Mouse (Mus musculus): Measurements from ENCODE around the gene Asz1. TPM values are rescaled to one million over a fixed set of nuclear protein-coding genes. Genes with fewer than 3 reads are reported as not detected.

Asz1 gene
- total RNA-seq (2014; rRNA removed) = not detected in 2 replicates
- polyA plus RNA-seq (2015; fragmentation: Nextera tagmentation; extraction: Ambion mirVana) = not detected in 2 replicates

- H3K4me1 ChIP-seq (ENCODE audit: insufficient read depth, low read length) = no peaks in the 10 kb centered on the region
- H3K36me3 ChIP-seq (ENCODE audit: insufficient read depth, low read length) = no peaks in the 10 kb centered on the region
- TF ChIP-seq CTCF (IDR thresholded peaks at IDR 0.05; ENCODE audit: low read depth) = no peak
- H3K4me2 ChIP-seq (ENCODE audit: low read depth, low read length) = no peak within 1 kb of the TSS
- H3K4me3 ChIP-seq (ENCODE audit: low read length) = no peak within 1 kb of the TSS
- WGBS = 96% methylated on average over 22 of the region's 22 CpGs
- no peaks in the 10 kb centered on the region for H3K9me3 ChIP-seq (ENCODE audit: low read length)
- no peak within 1 kb of the TSS for H3K9ac ChIP-seq (replicated peaks; ENCODE audit: low read length)
- DNase-seq (ENCODE audit: low spot score) = no peak
- H3K27me3 ChIP-seq (ENCODE audit: insufficient read depth, low read length) = no peaks in the 10 kb centered on the region
- ATAC-seq = no peak
- H3K27ac ChIP-seq = no peak within 1 kb of the TSS
These were observed at the start of gene Asz1 for GRCm38 (mm10) chr6:18108934-18109333. Gene Asz1 (minus strand): TSS chr6:18109061.

GRCm38 (mm10) chr6:18153031-18153430 lies 44.2 kb upstream of the Asz1 start:
- ATAC-seq (peak; percentile 45; the same call in 1 of the 2 replicates), DNase-seq (ENCODE audit: low spot score) (peak; percentile 35)
- H3K4me3 ChIP-seq (ENCODE audit: low read length) = no peak overlapping the region
- H3K4me1 ChIP-seq (ENCODE audit: insufficient read depth, low read length) = no peaks in the 10 kb centered on the region
- WGBS = 51% methylated on average over 4 of the region's 4 CpGs
- no peaks in the 10 kb centered on the region for H3K9me3 ChIP-seq (ENCODE audit: low read length)
- H3K9ac ChIP-seq (replicated peaks; ENCODE audit: low read length) = no peak overlapping the region
- H3K27ac ChIP-seq = no peak overlapping the region
- H3K27me3 ChIP-seq (ENCODE audit: insufficient read depth, low read length) = no peaks in the 10 kb centered on the region
- H3K4me2 ChIP-seq (ENCODE audit: low read depth, low read length) = no peak overlapping the region
- TF ChIP-seq CTCF (IDR thresholded peaks at IDR 0.05; ENCODE audit: low read depth) = no peak
- H3K36me3 ChIP-seq (ENCODE audit: insufficient read depth, low read length) = no peaks in the 10 kb centered on the region

GRCm38 (mm10) chr6:18135246-18135645 lies 26.4 kb upstream of the Asz1 start:
- Histone ChIP-seq H3K4me3 (ENCODE audit: low read length) (no peak overlapping the region), H3K4me2 (ENCODE audit: low read depth, low read length) (no peak overlapping the region), H3K4me1 (ENCODE audit: insufficient read depth, low read length) (no peaks in the 10 kb centered on the region), H3K27me3 (ENCODE audit: insufficient read depth, low read length) (no peaks in the 10 kb centered on the region), H3K9ac (replicated peaks; ENCODE audit: low read length) (no peak overlapping the region), H3K9me3 (ENCODE audit: low read length) (no peaks in the 10 kb centered on the region), H3K27ac (no peak overlapping the region), H3K36me3 (ENCODE audit: insufficient read depth, low read length) (no peaks in the 10 kb centered on the region)
- ATAC-seq (no peak), DNase-seq (ENCODE audit: low spot score) (peak; percentile 19)
- TF ChIP-seq CTCF (IDR thresholded peaks at IDR 0.05; ENCODE audit: low read depth) = peak; percentile 44
- 60% methylated on average over 1 of the region's 1 CpGs for WGBS

- DNase-seq (ENCODE audit: low spot score) (no peak), ATAC-seq (no peak)
- Histone ChIP-seq H3K9me3 (ENCODE audit: low read length) (no peaks in the 10 kb centered on the region), H3K4me2 (ENCODE audit: low read depth, low read length) (no peak overlapping the region), H3K27ac (no peak overlapping the region), H3K4me3 (ENCODE audit: low read length) (no peak overlapping the region), H3K9ac (replicated peaks; ENCODE audit: low read length) (no peak overlapping the region), H3K27me3 (ENCODE audit: insufficient read depth, low read length) (no peaks in the 10 kb centered on the region), H3K36me3 (ENCODE audit: insufficient read depth, low read length) (no peaks in the 10 kb centered on the region), H3K4me1 (ENCODE audit: insufficient read depth, low read length) (no peaks in the 10 kb centered on the region)
- 86% methylated on average over 4 of the region's 4 CpGs for WGBS
- no peak for TF ChIP-seq CTCF (IDR thresholded peaks at IDR 0.05; ENCODE audit: low read depth)
These were observed 19.2 kb upstream of the Asz1 start for GRCm38 (mm10) chr6:18128059-18128458.

GRCm38 (mm10) chr6:18127206-18127983 lies 18.5 kb upstream of the Asz1 start:
- no peaks in the 10 kb centered on the region for H3K27me3 ChIP-seq (ENCODE audit: insufficient read depth, low read length)
- DNase-seq (ENCODE audit: low spot score) = no peak
- H3K4me1 ChIP-seq (ENCODE audit: insufficient read depth, low read length) = no peaks in the 10 kb centered on the region
- 47% methylated on average over 2 of the region's 2 CpGs for WGBS
- H3K4me2 ChIP-seq (ENCODE audit: low read depth, low read length) = no peak overlapping the region
- ATAC-seq = no peak
- no peak overlapping the region for H3K9ac ChIP-seq (replicated peaks; ENCODE audit: low read length)
- H3K4me3 ChIP-seq (ENCODE audit: low read length) = no peak overlapping the region
- no peak for TF ChIP-seq CTCF (IDR thresholded peaks at IDR 0.05; ENCODE audit: low read depth)
- no peaks in the 10 kb centered on the region for H3K9me3 ChIP-seq (ENCODE audit: low read length)
- no peaks in the 10 kb centered on the region for H3K36me3 ChIP-seq (ENCODE audit: insufficient read depth, low read length)
- no peak overlapping the region for H3K27ac ChIP-seq

GRCm38 (mm10) chr6:18096861-18097260 lies 12.0 kb downstream of the Asz1 start:
- no peaks in the 10 kb centered on the region for H3K9me3 ChIP-seq (ENCODE audit: low read length)
- no peak overlapping the region for H3K4me2 ChIP-seq (ENCODE audit: low read depth, low read length)
- no peaks in the 10 kb centered on the region for H3K4me1 ChIP-seq (ENCODE audit: insufficient read depth, low read length)
- no peak overlapping the region for H3K4me3 ChIP-seq (ENCODE audit: low read length)
- no peaks in the 10 kb centered on the region for H3K27me3 ChIP-seq (ENCODE audit: insufficient read depth, low read length)
- no peak for ATAC-seq
- no peak for DNase-seq (ENCODE audit: low spot score)
- 91% methylated on average over 1 of the region's 1 CpGs for WGBS
- no peak overlapping the region for H3K27ac ChIP-seq
- no peak overlapping the region for H3K9ac ChIP-seq (replicated peaks; ENCODE audit: low read length)
- TF ChIP-seq CTCF (IDR thresholded peaks at IDR 0.05; ENCODE audit: low read depth) = no peak
- H3K36me3 ChIP-seq (ENCODE audit: insufficient read depth, low read length) = no peaks in the 10 kb centered on the region

- no peak for TF ChIP-seq CTCF (IDR thresholded peaks at IDR 0.05; ENCODE audit: low read depth)
- no peak for DNase-seq (ENCODE audit: low spot score)
These were observed 19.8 kb downstream of the Asz1 start for GRCm38 (mm10) chr6:18089098-18089497.

More at GRCm38 (mm10) chr6:18089098-18089497, 19.8 kb downstream of the Asz1 start:
- no peak overlapping the region for H3K27ac ChIP-seq
- no peak overlapping the region for H3K4me3 ChIP-seq (ENCODE audit: low read length)
- ATAC-seq = no peak
- WGBS = 86% methylated on average over 5 of the region's 5 CpGs
- H3K4me2 ChIP-seq (ENCODE audit: low read depth, low read length) = no peak overlapping the region
- H3K9ac ChIP-seq (replicated peaks; ENCODE audit: low read length) = no peak overlapping the region
- no peaks in the 10 kb centered on the region for H3K4me1 ChIP-seq (ENCODE audit: insufficient read depth, low read length)
- no peaks in the 10 kb centered on the region for H3K27me3 ChIP-seq (ENCODE audit: insufficient read depth, low read length)
- no peaks in the 10 kb centered on the region for H3K36me3 ChIP-seq (ENCODE audit: insufficient read depth, low read length)
- no peaks in the 10 kb centered on the region for H3K9me3 ChIP-seq (ENCODE audit: low read length)
